Mouse (Mus musculus): ENCODE data around the gene Smad1.

The Smad1 gene

DNA sequence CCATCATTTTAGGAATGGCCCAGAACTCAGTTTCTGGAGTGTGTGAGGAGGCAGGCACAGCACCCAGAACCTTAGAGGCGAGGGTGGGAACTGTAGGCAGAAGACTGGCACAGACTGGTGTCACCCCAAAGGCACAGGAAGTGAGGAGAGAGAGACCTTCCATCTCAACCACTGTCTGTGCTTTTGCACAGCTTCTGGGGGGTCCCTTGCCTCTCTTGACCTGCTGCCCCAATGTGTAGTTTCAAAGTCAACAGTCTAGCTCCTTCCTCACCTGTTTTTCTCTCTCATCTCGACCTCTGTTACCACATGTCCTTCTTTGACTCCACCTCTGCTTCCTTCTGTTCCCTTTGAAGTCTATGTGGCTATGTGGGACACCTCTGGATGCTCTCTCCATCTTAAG, 88.5 kb downstream of the Smad1 start:
- ATAC-seq (ENCODE audit: insufficient number of reproducible peaks, low FRiP score, low TSS enrichment), result no peak

DNA sequence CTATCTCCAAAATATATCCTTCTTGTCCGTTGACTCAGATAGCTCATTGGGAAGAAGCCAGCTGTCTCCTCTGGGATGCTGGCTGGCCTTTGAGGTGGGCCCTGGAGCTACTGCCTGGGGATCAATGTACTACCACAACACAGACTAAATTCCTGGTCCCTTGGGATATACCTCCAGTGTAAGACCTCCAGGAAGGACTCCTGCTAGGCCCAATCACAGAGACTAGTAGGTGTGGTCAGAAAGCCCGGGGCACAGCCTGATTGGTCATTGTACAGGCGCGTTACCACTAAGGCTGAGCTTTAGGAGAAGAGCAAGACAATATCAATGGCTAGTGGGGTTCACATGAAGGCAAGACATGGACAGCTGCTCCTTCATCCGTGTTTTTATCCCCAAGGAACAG, 93.4 kb downstream of the Smad1 start:
- no peak for ATAC-seq (ENCODE audit: insufficient number of reproducible peaks, low FRiP score, low TSS enrichment)

DNA sequence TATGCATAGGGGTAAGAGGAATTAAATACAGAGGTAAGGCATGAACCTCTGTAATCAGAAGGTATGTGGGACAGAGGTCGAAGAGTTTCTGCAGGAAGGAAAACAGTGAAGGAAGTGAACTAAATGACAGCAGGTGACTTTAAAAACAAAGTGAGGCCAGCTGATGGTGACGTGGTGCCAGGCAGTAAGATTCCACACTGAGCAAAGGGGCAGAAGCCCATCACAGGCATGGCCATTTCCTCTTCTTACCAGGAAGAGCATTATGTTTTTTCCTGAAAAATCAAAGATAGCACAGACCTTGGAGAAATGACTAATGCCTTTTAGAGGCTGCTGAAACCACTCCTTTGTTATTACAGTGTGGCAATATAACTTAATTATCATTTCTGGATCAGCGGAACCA, 97.8 kb downstream of the Smad1 start:
- ATAC-seq (ENCODE audit: insufficient number of reproducible peaks, low FRiP score, low TSS enrichment), result no peak

DNA sequence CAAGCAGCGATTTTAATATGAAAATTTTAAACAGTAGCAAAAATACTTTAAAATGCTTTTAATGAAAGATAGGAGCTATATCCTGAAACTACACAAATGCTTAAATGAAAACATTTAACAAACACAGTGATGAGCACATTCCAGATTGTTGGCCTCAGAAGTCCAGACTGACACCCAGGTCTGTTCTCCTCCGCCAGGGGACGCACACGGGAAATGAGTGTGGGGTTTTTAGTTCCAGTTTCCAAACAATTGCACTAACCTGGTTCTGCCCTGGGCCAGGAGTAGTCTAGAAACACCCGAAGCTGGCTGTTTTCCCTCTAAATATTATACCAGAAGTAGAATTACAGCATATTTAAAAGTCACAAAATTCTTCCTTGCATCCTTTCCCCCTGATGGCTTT, 99.6 kb downstream of the Smad1 start:
- ATAC-seq (ENCODE audit: insufficient number of reproducible peaks, low FRiP score, low TSS enrichment), result no peak

DNA sequence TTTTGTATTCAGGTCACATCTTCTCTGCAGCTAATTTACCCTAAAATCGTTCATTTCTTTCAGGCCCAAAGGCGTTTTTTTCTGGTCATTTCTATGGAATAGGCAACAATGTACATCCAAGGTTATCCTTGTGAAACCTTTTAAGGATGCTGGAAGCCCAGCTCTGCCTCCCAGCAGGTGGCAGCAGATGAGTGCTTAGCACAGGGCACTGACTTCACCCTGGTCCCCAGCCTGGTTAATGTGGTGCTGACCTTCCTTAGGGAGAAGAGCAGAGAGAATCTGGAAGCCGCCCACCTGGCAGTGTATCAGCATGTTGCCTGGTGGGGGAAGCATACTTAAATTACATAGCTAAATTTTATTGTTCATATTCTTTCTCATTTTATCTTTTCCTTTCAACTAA, 101.6 kb downstream of the Smad1 start:
- ATAC-seq (ENCODE audit: insufficient number of reproducible peaks, low FRiP score, low TSS enrichment), result no peak

DNA sequence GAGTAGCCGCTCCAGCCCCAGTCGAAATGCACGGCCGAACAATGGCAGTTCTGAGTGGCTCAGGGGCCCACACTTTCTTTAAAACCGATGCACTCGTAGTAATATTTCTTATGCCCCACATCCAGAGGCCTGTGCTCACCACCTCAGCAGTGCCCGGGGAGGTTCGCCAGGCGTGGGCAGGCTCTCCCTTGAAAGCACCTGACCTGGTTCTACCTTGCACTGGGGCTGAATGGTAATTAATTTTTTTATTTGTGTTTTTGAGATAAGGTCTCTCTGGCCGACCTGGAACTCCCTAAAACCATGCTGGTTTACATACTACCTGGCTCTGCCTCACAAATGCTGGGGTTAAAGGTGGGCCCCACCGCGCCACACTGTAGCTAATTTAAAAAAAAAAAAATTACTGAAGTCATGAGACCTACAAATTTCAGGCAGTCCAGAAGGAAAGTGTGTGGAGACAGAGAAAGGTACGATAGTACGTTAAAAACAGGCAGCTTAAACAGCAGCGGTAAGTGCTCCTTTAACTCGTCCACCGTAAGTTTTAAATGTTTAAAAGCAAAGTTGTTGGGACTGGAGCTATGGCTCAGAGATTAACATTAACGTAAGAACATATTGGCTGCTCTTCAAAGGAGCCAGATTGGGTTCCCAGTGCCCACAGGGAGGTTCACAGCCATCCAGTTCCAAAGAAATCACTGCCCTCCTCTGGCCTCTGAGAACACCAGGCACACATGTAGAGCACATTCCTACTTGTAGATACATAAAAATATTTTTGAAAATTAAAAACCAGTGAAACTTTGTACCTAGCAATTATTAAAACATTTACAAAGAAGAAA, 103.8 kb downstream of the Smad1 start:
- ATAC-seq (ENCODE audit: insufficient number of reproducible peaks, low FRiP score, low TSS enrichment), result peak; percentile 15; the same call in 1 of the 2 replicates

DNA sequence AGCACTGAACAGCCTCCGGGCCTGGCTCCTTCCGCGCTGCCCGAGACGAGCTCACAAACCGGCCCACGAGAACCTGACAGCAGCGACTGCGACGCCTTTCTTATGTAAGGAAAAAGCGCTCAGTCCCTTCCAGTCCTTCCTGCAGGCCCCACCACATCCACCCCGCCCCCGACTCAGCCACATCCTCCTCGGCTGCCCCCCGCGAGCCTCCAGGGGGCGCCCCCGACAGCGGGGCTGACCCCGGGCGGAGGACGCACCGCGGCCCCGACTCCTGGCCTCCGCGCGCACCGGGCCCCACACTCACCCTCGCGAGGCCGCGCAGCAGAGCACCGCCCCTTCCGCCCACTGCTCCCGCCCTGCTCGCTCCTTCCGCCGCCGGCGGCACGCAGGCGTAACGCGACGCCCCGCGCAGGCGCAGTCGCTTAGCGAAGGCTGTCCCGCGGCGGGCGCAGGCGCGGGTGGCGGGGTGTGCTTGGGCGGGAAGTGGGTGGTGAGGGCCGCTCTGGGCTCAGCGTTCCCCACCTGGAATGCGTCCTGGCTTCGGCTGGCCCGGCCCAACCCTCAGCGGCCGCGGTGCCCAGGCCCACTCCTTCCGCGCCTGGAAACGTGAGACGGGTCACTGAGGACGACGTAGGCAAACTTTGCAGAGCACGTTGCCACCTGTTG, 104.6 kb downstream of the Smad1 start, which contains the start of gene Mmaa:
Mmaa (minus strand) TSS at position 328 of the 666 bp plus-strand sequence.
- peak; percentile 96 for ATAC-seq (ENCODE audit: insufficient number of reproducible peaks, low FRiP score, low TSS enrichment)

DNA sequence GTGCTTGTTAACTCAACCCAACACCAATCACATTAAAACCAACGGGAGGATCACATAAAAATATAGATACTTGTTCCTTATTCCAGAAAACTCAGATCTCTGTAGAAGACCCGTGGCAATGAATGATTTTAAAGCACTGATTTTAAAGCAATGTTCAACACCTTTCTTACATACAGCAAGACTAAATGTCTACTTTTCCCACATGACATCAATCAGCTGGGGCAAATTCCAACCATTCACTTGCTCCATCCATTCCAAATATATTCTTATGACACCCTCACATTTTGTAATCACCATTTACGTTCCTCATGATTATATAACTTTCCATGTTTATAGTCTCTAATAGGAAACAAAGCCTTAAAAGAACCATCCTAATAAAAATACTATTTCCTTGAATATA, 105.5 kb downstream of the Smad1 start:
- ATAC-seq (ENCODE audit: insufficient number of reproducible peaks, low FRiP score, low TSS enrichment), result no peak

DNA sequence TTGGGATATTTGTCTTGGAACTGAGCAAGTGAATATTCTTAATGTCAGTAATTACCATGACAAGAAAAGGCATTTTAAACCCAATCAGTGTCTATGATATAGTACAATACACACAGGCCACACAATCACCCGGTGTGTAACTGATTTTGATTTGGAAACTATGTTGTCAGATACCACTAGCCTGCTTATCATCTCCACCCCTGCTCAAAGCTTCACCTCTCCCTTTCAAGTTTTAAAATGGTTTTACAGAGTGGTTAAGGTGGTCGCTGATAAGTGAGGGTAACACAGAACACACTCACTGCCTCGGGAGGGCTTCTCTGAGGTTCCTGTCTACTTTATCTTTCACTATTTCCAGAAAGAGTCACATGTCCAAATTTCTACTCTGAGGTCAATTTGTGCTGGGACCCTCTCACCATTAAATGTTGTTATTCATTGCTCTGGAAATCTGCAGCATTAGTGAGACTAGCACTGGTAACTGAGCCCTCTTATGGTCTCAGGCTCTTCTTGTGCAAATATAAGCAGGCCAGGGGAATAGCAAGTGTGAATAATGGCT, 106.5 kb downstream of the Smad1 start:
- no peak for ATAC-seq (ENCODE audit: insufficient number of reproducible peaks, low FRiP score, low TSS enrichment)

DNA sequence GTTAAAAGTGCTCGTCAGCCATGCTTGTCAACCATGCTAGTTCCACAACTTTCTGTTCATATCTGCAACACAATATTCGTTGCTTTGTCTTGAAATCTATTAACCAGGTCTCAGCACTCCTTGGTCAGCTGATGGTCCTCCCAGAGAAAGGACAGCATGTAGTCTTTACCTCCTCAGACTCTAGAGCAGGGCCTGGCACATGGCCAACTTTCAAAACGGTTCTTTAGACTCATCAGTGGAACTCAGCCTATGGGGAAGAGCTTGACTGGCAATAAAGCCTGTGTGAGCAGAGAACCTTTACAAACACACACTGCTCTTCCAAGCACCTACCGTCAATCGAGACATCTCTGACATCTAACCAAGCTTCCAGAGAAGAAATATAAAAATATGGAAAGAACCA, 109.7 kb downstream of the Smad1 start:
- no peak for ATAC-seq (ENCODE audit: insufficient number of reproducible peaks, low FRiP score, low TSS enrichment)

DNA sequence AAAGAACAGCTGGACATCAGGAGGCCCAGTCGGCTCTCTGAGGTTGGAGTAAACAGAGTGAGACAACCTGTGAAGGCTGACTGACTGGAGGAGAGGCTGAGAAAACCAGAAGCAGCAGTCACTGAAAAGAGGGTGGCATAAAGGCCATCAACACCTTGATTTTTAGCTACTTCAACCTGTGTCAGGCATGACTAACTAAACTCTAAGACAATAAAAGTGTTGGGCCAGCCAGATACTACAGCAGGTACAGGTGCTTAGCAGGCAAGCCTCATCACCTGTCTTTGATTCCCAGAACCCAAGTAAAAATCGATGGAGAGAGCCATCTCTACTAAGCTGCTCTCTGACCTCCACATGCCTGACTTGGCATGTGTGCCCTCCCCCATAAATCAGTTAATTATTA, 110.6 kb downstream of the Smad1 start:
- no peak for ATAC-seq (ENCODE audit: insufficient number of reproducible peaks, low FRiP score, low TSS enrichment)
